Mouse (Mus musculus): ENCODE data around the gene Galnt10. TPM values are rescaled to one million over a fixed set of nuclear protein-coding genes. Genes with fewer than 3 reads are reported as not detected.

Galnt10 gene
- total and polyA plus RNA-seq, 3 experiments, result 0.07 to 0.85 TPM; not detected in 1

- Histone ChIP-seq H3K4me3 (replicated peaks in 1 of 3; ENCODE audit: low read depth in 2 of 3, low read length in 2 of 3, poor library complexity in 1 of 3) (no peak overlapping the region), H3K9me3 (replicated peaks; ENCODE audit: low read length) (no peaks in the 10 kb centered on the region), H3K27ac (ENCODE audit: insufficient read depth, low read depth) (no peak overlapping the region), H3K36me3 (replicated peaks in 1 of 2; ENCODE audit: control insufficient read depth in 1 of 2, insufficient read depth in 1 of 2, low read length in 1 of 2) (no peaks in the 10 kb centered on the region), H3K79me2 (replicated peaks; ENCODE audit: control insufficient read depth, extremely low read depth, insufficient read depth, poor library complexity, severe bottlenecking) (no peaks in the 10 kb centered on the region), H3K9ac (ENCODE audit: insufficient read depth, low read depth) (no peak overlapping the region), H3K4me2 (ENCODE audit: insufficient read depth, low read depth, poor library complexity, severe bottlenecking) (no peak overlapping the region), H3K4me1 (ENCODE audit: control insufficient read depth in 1 of 2, insufficient read depth in 2 of 2) (no peaks in the 10 kb centered on the region), H3K27me3 (replicated peaks) (peaks cover 76% of the 10 kb centered on the region)
- dilution Hi-C loops (cut with MboI; ENCODE audit: extremely low pct_ligation_motif_present, extremely low pct_unique_long_range_greater_than_20kb, low sequenced_read_pairs) (no loop called here), in situ Hi-C loops (cut with MboI; ENCODE audit: low pct_ligation_motif_present, low pct_unique_long_range_greater_than_20kb, low sequenced_read_pairs) (no loop called here)
- TF ChIP-seq CTCF (conservative IDR thresholded peaks at IDR 0.05 in 1 of 2, IDR thresholded peaks at IDR 0.05 in 1 of 2; ENCODE audit: low read depth in 2 of 2, low read length in 2 of 2) (no peak), ZNF384 (IDR thresholded peaks at IDR 0.05; ENCODE audit: low read depth, low read length) (no peak), EP300 (IDR thresholded peaks at IDR 0.05; ENCODE audit: low read length) (no peak), KAT2A (IDR thresholded peaks at IDR 0.05; ENCODE audit: insufficient replicate concordance, low read length) (no peak), MAZ (IDR thresholded peaks at IDR 0.05; ENCODE audit: low read depth, low read length) (no peak), RCOR1 (conservative IDR thresholded peaks at IDR 0.05; ENCODE audit: low read depth, low read length) (no peak), BHLHE40 (IDR thresholded peaks at IDR 0.05; ENCODE audit: low read depth, low read length) (no peak), POLR2A (IDR thresholded peaks at IDR 0.05; ENCODE audit: low read depth, low read length) (no peak)
- DNase-seq (ENCODE audit: extremely low read depth), result no peak
Observed at GRCm38 (mm10) chr11:57827915-57828545, 182.8 kb downstream of the Galnt10 start.

GRCm38 (mm10) chr11:57828955-57829870 is 184.0 kb downstream of the Galnt10 start:
- Histone ChIP-seq H3K4me3 (replicated peaks in 1 of 3; ENCODE audit: low read depth in 2 of 3, low read length in 2 of 3, poor library complexity in 1 of 3) (no peak overlapping the region), H3K27me3 (replicated peaks) (peaks cover 82% of the 10 kb centered on the region), H3K27ac (ENCODE audit: insufficient read depth, low read depth) (no peak overlapping the region), H3K4me1 (ENCODE audit: control insufficient read depth in 1 of 2, insufficient read depth in 2 of 2) (no peaks in the 10 kb centered on the region), H3K9me3 (replicated peaks; ENCODE audit: low read length) (no peaks in the 10 kb centered on the region), H3K79me2 (replicated peaks; ENCODE audit: control insufficient read depth, extremely low read depth, insufficient read depth, poor library complexity, severe bottlenecking) (no peaks in the 10 kb centered on the region), H3K9ac (ENCODE audit: insufficient read depth, low read depth) (no peak overlapping the region), H3K36me3 (replicated peaks in 1 of 2; ENCODE audit: control insufficient read depth in 1 of 2, insufficient read depth in 1 of 2, low read length in 1 of 2) (no peaks in the 10 kb centered on the region), H3K4me2 (ENCODE audit: insufficient read depth, low read depth, poor library complexity, severe bottlenecking) (no peak overlapping the region)
- TF ChIP-seq BHLHE40 (IDR thresholded peaks at IDR 0.05; ENCODE audit: low read depth, low read length) (no peak), KAT2A (IDR thresholded peaks at IDR 0.05; ENCODE audit: insufficient replicate concordance, low read length) (no peak), MEF2A (IDR thresholded peaks at IDR 0.05; ENCODE audit: borderline replicate concordance, low read depth, low read length) (no peak), IRF4 (IDR thresholded peaks at IDR 0.05; ENCODE audit: low read depth, low read length) (no peak), NELFE (IDR thresholded peaks at IDR 0.05; ENCODE audit: low read depth, low read length) (no peak), POLR2A (IDR thresholded peaks at IDR 0.05; ENCODE audit: low read depth, low read length) (no peak), ZKSCAN1 (IDR thresholded peaks at IDR 0.05; ENCODE audit: borderline replicate concordance, low read depth, low read length) (no peak), UBTF (IDR thresholded peaks at IDR 0.05; ENCODE audit: low read depth, low read length) (no peak), RAD21 (IDR thresholded peaks at IDR 0.05; ENCODE audit: low read depth, low read length) (no peak), HCFC1 (IDR thresholded peaks at IDR 0.05; ENCODE audit: low read depth, low read length) (no peak)
- dilution Hi-C loops (cut with MboI; ENCODE audit: extremely low pct_ligation_motif_present, extremely low pct_unique_long_range_greater_than_20kb, low sequenced_read_pairs), result no loop called here
- no peak for DNase-seq (ENCODE audit: extremely low read depth)
- in situ Hi-C loops (cut with MboI; ENCODE audit: low pct_ligation_motif_present, low pct_unique_long_range_greater_than_20kb, low sequenced_read_pairs), result no loop called here
